Mouse (Mus musculus) ES-E14 (cell line): Measurements from ENCODE around the gene Uqcrfs1.

ENCODE experiments used
- HCFC1 ChIP-seq: IDR thresholded peaks from 2 replicates; pipeline ENCODE4 v1.6.1; 2012; ENCODE audit warnings: low read length, inconsistent platforms, borderline replicate concordance; ENCODE audit not compliant: insufficient read depth
- ZC3H11A ChIP-seq: IDR thresholded peaks from 2 replicates; pipeline ENCODE4 v1.6.1; 2012; ENCODE audit warnings: low read depth, mild to moderate bottlenecking, inconsistent platforms, low read length, borderline replicate concordance
- ZNF384 ChIP-seq: IDR thresholded peaks from 2 replicates; pipeline ENCODE4 v1.6.1; 2012; ENCODE audit warnings: low read depth, low read length, inconsistent platforms

- TF ChIP-seq ZNF384 (no peak), ZC3H11A (peak; percentile 49; the same call in 1 of the 2 replicates), HCFC1 (no peak)
These were observed 3.7 kb upstream of the Uqcrfs1 start for GRCm38 (mm10) chr13:30548835-30549234.
